Mouse (Mus musculus): Measurements from ENCODE around the gene Cant1. TPM values are rescaled to one million over a fixed set of nuclear protein-coding genes. Genes with fewer than 3 reads are reported as not detected.

Cant1 gene
- polyA plus RNA-seq, 1 experiment from 2014 or later = 9.9 TPM

GRCm38 (mm10) chr11:118416046-118416445, 2.8 kb downstream of the Cant1 start:
- WGBS (ENCODE audit: insufficient replicate concordance) = 76% methylated on average over 7 of the region's 7 CpGs

DNA sequence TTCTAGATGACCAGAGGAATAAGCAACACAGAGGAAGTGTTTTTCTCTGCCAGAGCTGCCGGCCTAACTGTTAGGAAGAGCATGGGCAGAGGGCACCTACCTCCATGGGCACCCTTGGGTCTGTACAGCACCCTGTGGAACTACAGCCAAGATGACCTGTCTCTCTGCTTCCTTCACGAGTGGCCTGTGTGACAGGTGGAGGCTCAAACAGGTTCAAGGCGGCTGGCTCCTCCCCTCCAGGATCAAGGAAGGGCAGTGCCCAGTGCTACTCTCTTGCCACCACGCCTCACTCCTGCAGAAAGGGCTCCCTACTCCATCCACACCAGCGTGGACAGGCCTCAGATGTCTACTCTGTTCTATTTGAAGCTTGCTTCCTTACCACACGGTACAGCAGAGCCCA, 3.3 kb downstream of the Cant1 start:
- Histone ChIP-seq H3K9me3 (replicated peaks) (no peaks in the 10 kb centered on the region), H3K4me1 (replicated peaks) (peaks cover 29% of the 10 kb centered on the region), H3K36me3 (replicated peaks) (peaks cover 25% of the 10 kb centered on the region), H3K27ac (replicated peaks) (no peak overlapping the region), H3K4me3 (replicated peaks) (no peak overlapping the region), H3K27me3 (no peaks in the 10 kb centered on the region), H3K4me2 (no peak overlapping the region), H3K9ac (no peak overlapping the region)
- WGBS (ENCODE audit: insufficient replicate concordance) = 67% methylated on average over 6 of the region's 6 CpGs
- no peak for ATAC-seq (ENCODE audit: insufficient read depth)

More at GRCm38 (mm10) chr11:118416046-118416445, 2.8 kb downstream of the Cant1 start:
- Histone ChIP-seq H3K4me3 (replicated peaks) (no peak overlapping the region), H3K4me1 (replicated peaks) (peaks cover 29% of the 10 kb centered on the region), H3K4me2 (no peak overlapping the region), H3K9ac (no peak overlapping the region), H3K9me3 (replicated peaks) (no peaks in the 10 kb centered on the region), H3K27ac (replicated peaks) (no peak overlapping the region), H3K27me3 (no peaks in the 10 kb centered on the region), H3K36me3 (replicated peaks) (peaks cover 20% of the 10 kb centered on the region)
- ATAC-seq (ENCODE audit: insufficient read depth) = no peak

GRCm38 (mm10) chr11:118414270-118414669, 4.6 kb downstream of the Cant1 start:
- Histone ChIP-seq H3K9ac (no peak overlapping the region), H3K4me3 (replicated peaks) (no peak overlapping the region), H3K4me2 (no peak overlapping the region), H3K27ac (replicated peaks) (no peak overlapping the region), H3K9me3 (replicated peaks) (no peaks in the 10 kb centered on the region), H3K36me3 (replicated peaks) (peaks cover 36% of the 10 kb centered on the region), H3K4me1 (replicated peaks) (peaks cover 22% of the 10 kb centered on the region), H3K27me3 (no peaks in the 10 kb centered on the region)
- 72% methylated on average over 5 of the region's 5 CpGs for WGBS (ENCODE audit: insufficient replicate concordance)
- no peak for ATAC-seq (ENCODE audit: insufficient read depth)

GRCm38 (mm10) chr11:118413055-118413454, 5.8 kb downstream of the Cant1 start:
- Histone ChIP-seq H3K4me2 (no peak overlapping the region), H3K27me3 (no peaks in the 10 kb centered on the region), H3K4me3 (replicated peaks) (no peak overlapping the region), H3K9ac (no peak overlapping the region), H3K4me1 (replicated peaks) (peaks cover 16% of the 10 kb centered on the region), H3K9me3 (replicated peaks) (no peaks in the 10 kb centered on the region), H3K36me3 (replicated peaks) (peaks cover 36% of the 10 kb centered on the region), H3K27ac (replicated peaks) (no peak overlapping the region)
- no peak for ATAC-seq (ENCODE audit: insufficient read depth)
- 62% methylated on average over 4 of the region's 4 CpGs for WGBS (ENCODE audit: insufficient replicate concordance)

DNA sequence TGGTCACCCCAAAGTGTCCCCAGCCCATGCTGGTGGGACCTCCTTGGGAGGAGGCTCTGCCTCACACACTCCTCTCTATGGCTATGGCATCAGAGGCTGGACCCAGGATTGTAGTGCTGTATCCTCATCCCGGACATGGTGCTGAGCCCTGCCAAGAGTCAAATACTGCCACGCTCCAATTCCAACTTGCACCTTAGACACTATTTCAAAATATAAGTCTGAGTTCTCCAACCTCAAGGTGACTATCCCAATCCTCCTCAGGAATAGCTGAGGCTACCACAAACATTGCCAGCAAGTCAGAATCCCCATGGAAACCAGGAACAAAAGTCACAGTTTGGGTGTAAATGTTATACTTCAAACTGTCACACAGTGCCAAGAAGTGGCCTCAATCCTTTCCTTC, 6.3 kb downstream of the Cant1 start:
- Histone ChIP-seq H3K4me2 (no peak overlapping the region), H3K9ac (no peak overlapping the region), H3K36me3 (replicated peaks) (peaks cover 40% of the 10 kb centered on the region), H3K27me3 (no peaks in the 10 kb centered on the region), H3K9me3 (replicated peaks) (no peaks in the 10 kb centered on the region), H3K27ac (replicated peaks) (no peak overlapping the region), H3K4me1 (replicated peaks) (peaks cover 11% of the 10 kb centered on the region), H3K4me3 (replicated peaks) (no peak overlapping the region)
- no peak for ATAC-seq (ENCODE audit: insufficient read depth)
- 81% methylated on average over 2 of the region's 2 CpGs for WGBS (ENCODE audit: insufficient replicate concordance)

DNA sequence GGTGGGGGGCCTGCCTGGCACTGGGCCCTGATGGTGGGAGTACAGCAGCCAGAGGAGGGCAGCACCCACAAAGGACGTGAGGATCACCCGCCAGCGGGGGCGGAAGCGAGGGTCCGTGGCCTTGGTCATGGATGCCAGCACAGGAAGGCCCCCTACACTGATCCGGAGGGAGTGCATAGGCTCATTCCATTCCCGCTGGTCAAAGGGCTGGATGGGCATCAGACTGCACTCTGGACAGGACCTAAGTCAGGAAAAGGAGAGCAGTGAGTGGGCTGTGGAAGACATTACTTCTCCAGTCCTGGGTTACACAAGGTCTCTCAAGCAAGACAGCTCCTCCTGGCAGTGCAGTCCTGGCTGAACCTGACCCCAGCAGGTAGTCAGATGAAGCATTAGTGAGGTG, 7.6 kb downstream of the Cant1 start:
- WGBS (ENCODE audit: insufficient replicate concordance) = 86% methylated on average over 8 of the region's 8 CpGs
- no peak for ATAC-seq (ENCODE audit: insufficient read depth)
- no peaks in the 10 kb centered on the region for H3K27me3 ChIP-seq
- H3K9me3 ChIP-seq (replicated peaks) = no peaks in the 10 kb centered on the region
- peaks cover 53% of the 10 kb centered on the region for H3K36me3 ChIP-seq (replicated peaks)
- no peak overlapping the region for H3K27ac ChIP-seq (replicated peaks)
- H3K9ac ChIP-seq = no peak overlapping the region
- no peak overlapping the region for H3K4me3 ChIP-seq (replicated peaks)
- H3K4me2 ChIP-seq = no peak overlapping the region
- H3K4me1 ChIP-seq (replicated peaks) = no peaks in the 10 kb centered on the region; the same call in 1 of the 2 replicates

GRCm38 (mm10) chr11:118410479-118410878, 8.4 kb downstream of the Cant1 start:
- ATAC-seq (ENCODE audit: insufficient read depth) = no peak
- H3K27ac ChIP-seq (replicated peaks) = no peak overlapping the region
- no peaks in the 10 kb centered on the region for H3K27me3 ChIP-seq
- H3K4me3 ChIP-seq (replicated peaks) = no peak overlapping the region
- H3K9ac ChIP-seq = no peak overlapping the region
- WGBS (ENCODE audit: insufficient replicate concordance) = 75% methylated on average over 10 of the region's 10 CpGs
- peaks cover 51% of the 10 kb centered on the region for H3K36me3 ChIP-seq (replicated peaks)
- no peaks in the 10 kb centered on the region for H3K9me3 ChIP-seq (replicated peaks)
- no peaks in the 10 kb centered on the region; the same call in 1 of the 2 replicates for H3K4me1 ChIP-seq (replicated peaks)
- H3K4me2 ChIP-seq = no peak overlapping the region

- Histone ChIP-seq H3K9me3 (replicated peaks) (no peaks in the 10 kb centered on the region), H3K4me3 (replicated peaks) (no peak overlapping the region), H3K4me1 (replicated peaks) (no peaks in the 10 kb centered on the region), H3K27ac (replicated peaks) (no peak overlapping the region), H3K36me3 (replicated peaks) (peaks cover 46% of the 10 kb centered on the region), H3K27me3 (no peaks in the 10 kb centered on the region), H3K4me2 (no peak overlapping the region), H3K9ac (no peak overlapping the region)
- 40% methylated on average over 1 of the region's 1 CpGs for WGBS (ENCODE audit: insufficient replicate concordance)
- no peak for ATAC-seq (ENCODE audit: insufficient read depth)
These were observed 8.8 kb downstream of the Cant1 start for GRCm38 (mm10) chr11:118410073-118410444.

DNA sequence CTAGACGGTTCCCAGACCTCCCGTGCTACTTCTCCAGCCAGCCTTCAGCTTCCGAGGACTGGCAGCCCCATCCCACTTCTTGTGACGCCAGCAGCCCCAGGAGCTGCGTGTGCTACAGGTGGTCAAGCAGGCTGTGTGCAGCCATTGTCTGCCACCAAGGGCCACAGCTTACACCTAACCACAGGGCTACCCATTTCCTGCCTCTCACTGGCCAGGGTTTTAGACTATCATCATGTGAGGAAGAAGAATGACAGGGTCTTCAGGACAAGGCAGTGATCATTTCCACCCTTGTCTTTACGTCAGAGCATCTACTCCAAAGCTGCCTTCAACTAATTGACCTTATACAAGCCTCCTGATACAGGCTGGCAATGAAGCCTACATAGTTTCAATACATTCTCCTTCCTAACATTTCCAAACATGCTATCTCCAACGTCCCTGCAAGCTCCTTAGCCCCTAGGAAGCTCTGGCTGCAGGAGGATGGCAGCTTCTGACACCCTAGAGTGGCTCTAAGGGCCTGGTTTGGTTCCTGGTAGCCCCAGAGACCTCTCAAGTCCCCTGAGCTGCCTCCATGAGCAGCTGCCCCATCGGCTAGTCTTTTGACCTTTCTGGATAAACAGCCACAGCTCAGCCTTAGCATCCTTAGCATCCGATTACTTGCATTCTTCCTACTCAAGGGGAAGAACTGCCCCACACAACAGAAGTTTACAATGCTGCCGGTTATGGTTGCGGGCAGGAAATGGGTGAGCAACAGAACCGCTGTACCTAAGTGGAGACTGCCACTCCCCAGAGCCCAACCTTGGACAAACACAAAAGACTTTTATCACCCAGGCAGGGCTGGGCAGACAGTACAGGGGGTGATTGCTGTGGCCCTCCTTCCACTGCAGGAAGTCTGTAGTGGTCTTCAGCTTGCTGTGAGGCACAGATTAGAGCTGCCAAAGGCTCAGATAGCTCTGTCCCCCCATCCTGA, 9.5 kb downstream of the Cant1 start:
- Histone ChIP-seq H3K4me3 (replicated peaks) (no peak overlapping the region), H3K4me1 (replicated peaks) (no peaks in the 10 kb centered on the region), H3K36me3 (replicated peaks) (peaks cover 42% of the 10 kb centered on the region), H3K27ac (replicated peaks) (no peak overlapping the region), H3K27me3 (no peaks in the 10 kb centered on the region), H3K9ac (no peak overlapping the region), H3K4me2 (no peak overlapping the region), H3K9me3 (replicated peaks) (no peaks in the 10 kb centered on the region)
- WGBS (ENCODE audit: insufficient replicate concordance) = 60% methylated on average over 12 of the region's 12 CpGs
- no peak for ATAC-seq (ENCODE audit: insufficient read depth)

DNA sequence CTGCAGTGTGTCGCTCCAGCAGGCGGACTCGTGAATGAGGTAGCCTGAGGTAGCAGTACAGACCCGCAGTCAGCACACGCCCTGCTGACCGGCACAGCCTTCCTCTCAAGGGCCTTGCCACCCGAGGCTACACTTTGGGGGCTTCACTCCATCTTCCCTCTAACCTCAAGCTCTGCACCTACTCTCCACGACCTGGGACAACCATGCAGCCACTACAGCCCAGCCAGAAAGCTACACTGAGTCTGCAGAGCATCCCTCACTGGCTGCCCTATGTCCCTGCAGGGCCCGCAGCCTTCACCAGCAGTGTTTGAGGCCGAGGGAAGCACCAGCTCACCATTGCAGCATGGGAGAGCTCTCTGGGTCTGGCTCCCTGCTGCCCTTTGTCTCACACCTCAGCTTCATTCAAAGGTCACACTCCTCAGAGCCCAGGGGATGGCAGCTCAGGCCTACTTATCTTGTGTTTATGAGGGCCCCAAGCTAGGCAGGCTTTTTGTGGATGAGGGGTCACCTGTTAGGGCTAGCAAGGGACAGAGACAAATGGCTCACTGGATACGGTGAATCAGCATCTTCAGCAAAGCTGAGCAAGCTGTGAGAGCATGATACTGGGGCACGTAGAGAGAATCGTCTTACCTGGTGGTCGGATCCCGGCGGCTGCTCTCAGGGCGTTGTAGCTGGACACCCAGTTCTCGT, 10.7 kb downstream of the Cant1 start:
- Histone ChIP-seq H3K4me2 (no peak overlapping the region), H3K9ac (no peak overlapping the region), H3K36me3 (replicated peaks) (peaks cover 39% of the 10 kb centered on the region), H3K4me3 (replicated peaks) (no peak overlapping the region), H3K9me3 (replicated peaks) (no peaks in the 10 kb centered on the region), H3K27me3 (no peaks in the 10 kb centered on the region), H3K4me1 (replicated peaks) (no peaks in the 10 kb centered on the region), H3K27ac (replicated peaks) (no peak overlapping the region)
- ATAC-seq (ENCODE audit: insufficient read depth) = no peak
- 80% methylated on average over 18 of the region's 18 CpGs for WGBS (ENCODE audit: insufficient replicate concordance)

DNA sequence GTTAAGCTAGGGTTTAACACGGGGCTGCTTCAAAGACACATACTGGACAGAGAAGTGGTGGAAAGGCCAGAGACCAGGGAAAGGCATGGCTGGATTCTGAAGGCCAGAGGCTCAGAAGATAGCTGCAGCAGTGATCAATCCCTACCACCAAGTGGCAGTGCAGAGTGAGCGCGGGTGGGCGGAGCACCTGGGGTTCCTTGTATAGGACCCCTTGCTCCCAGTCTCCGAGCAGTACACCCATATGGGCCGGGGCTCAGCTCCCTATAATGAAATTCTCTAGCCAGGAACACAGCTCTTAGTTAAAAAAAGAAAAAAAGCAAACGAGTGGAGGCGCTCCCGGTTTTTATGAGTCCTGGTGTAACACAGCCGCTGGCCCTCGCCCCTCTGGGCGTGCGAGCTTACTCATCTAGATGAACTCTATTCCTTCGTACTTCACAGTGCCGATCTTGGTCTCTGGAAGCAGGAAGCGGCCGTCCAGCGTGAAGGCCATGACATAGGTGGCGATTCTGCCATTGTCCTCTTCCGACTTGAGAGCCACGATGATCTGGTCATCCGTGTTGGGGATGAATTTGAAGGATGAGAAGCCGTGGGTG, 11.5 kb downstream of the Cant1 start:
- no peak overlapping the region for H3K4me2 ChIP-seq
- ATAC-seq (ENCODE audit: insufficient read depth) = no peak
- H3K27me3 ChIP-seq = no peaks in the 10 kb centered on the region
- peaks cover 1% of the 10 kb centered on the region; the same call in 1 of the 2 replicates for H3K4me1 ChIP-seq (replicated peaks)
- WGBS (ENCODE audit: insufficient replicate concordance) = 82% methylated on average over 23 of the region's 23 CpGs
- peaks cover 39% of the 10 kb centered on the region for H3K36me3 ChIP-seq (replicated peaks)
- H3K27ac ChIP-seq (replicated peaks) = no peak overlapping the region
- H3K9ac ChIP-seq = no peak overlapping the region
- H3K4me3 ChIP-seq (replicated peaks) = no peak overlapping the region
- no peaks in the 10 kb centered on the region for H3K9me3 ChIP-seq (replicated peaks)

Data from liver, embryonic 15.5 days (tissue).